ENCODE assay signal across 8 mouse cellular contexts in the genomic region with DNA sequence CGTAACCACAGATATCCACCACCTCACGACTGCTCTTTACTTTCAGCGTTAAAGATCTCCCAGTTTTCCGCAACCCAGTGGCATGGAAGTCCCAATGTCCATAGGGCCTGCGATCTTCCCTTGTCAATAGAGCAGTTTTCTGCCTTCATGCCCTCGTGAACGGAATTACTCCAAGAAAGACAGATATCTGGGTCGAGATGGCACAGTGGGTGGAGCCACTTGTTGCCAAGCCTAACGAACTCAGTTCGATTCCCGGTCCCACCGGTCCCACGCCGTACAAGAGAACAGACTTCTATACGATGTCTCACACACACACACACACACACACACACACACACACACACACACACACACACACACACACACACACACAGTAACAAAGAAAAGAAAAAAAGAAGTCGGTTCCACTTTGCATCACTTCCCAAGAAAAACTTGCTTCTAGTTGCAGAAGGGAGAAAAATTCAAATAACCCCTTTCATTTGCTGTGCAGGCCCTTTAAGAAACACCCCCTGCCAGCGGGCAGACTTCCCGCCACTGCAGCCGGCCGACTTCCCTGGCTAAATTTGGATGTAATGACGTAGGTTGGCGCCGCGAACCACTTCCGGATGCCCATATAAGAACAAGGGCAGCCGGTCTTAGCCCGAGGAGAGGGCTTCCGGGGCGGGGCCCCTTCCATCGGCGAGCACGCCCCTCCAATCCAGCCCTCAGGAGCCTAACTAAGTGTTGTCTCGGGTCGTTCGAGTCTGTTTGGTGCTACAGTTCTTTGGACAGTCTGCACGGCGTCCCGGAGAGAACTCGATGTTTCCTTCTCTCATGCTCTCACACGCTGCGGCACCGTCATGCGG. TPM values are rescaled to one million over a fixed set of nuclear protein-coding genes. Genes with fewer than 3 reads are reported as not detected.
DNase-seq lines count a peak whose midpoint lies in the region; ATAC-seq and TF ChIP-seq lines count a peak whose summit lies in the region.

No protein-coding gene starts in this region.

- H3K9me3 ChIP-seq in E14TG2a.4 (ENCODE audit: low read length) = no peaks in the 10 kb centered on the region
- H3K9me3 ChIP-seq in forebrain, embryonic 12.5 days = no peaks in the 10 kb centered on the region
- H3K9me3 ChIP-seq in neural tube, embryonic 15.5 days (replicated peaks) = no peaks in the 10 kb centered on the region

- peaks cover 49% of the 10 kb centered on the region for H3K4me1 ChIP-seq in E14TG2a.4 (replicated peaks; ENCODE audit: low read depth, low read length)
- H3K4me1 ChIP-seq in forebrain, embryonic 12.5 days = peaks cover 51% of the 10 kb centered on the region
- peaks cover 55% of the 10 kb centered on the region for H3K4me1 ChIP-seq in neural tube, embryonic 15.5 days

- H3K36me3 ChIP-seq in E14TG2a.4 (ENCODE audit: insufficient read depth, low read length) = peaks cover 43% of the 10 kb centered on the region
- peaks cover 7% of the 10 kb centered on the region for H3K36me3 ChIP-seq in forebrain, embryonic 12.5 days (replicated peaks)
- H3K36me3 ChIP-seq in neural tube, embryonic 15.5 days = peaks cover 3% of the 10 kb centered on the region; the same call in 1 of the 2 replicates

- no peak for TF ChIP-seq CTCF in E14TG2a.4 (conservative IDR thresholded peaks at IDR 0.05; ENCODE audit: low read length)

- H3K27me3 ChIP-seq in E14TG2a.4 (ENCODE audit: insufficient read depth, low read length) = no peaks in the 10 kb centered on the region
- H3K27me3 ChIP-seq in forebrain, embryonic 12.5 days = no peaks in the 10 kb centered on the region
- no peaks in the 10 kb centered on the region for H3K27me3 ChIP-seq in neural tube, embryonic 15.5 days (replicated peaks)

- H3K9ac ChIP-seq in forebrain, embryonic 12.5 days = peak overlapping the region; percentile 78
- H3K9ac ChIP-seq in neural tube, embryonic 15.5 days (replicated peaks) = peak overlapping the region; percentile 81

- 3% methylated on average over 43 of the region's 43 CpGs for WGBS in forebrain, embryonic 12.5 days
- WGBS in neural tube, embryonic 15.5 days = 3% methylated on average over 43 of the region's 43 CpGs

- peak; percentile 86 for ATAC-seq in forebrain, embryonic 12.5 days (ENCODE audit: low FRiP score)
- ATAC-seq in neural tube, embryonic 15.5 days (ENCODE audit: low FRiP score) = peak; percentile 80

- peak; percentile 97 for DNase-seq in c-Kit-positive CD71-positive TER-119-positive erythroid progenitor cells, embryonic 14.5 days (ENCODE audit: low spot score)
- peak; percentile 99 for DNase-seq in heart, postnatal 10 days
- peak; percentile 97 for DNase-seq in layer of hippocampus, adult 11-12 months (ENCODE audit: low spot score)
- DNase-seq in lung, adult 18-20 months = peak; percentile 98
- peak; percentile 95 for DNase-seq in testis, postnatal 14 days (ENCODE audit: low spot score)

- intact Hi-C loops in heart, postnatal 10 days (cut with DNase I) = loop anchor here (5.0 kb wide), 2 partner anchors 314 to 461 kb away; a partner anchor contains a TSS

- peak overlapping the region; percentile 95 for H3K27ac ChIP-seq in forebrain, embryonic 12.5 days
- peak overlapping the region; percentile 91 for H3K27ac ChIP-seq in neural tube, embryonic 15.5 days (replicated peaks)

- peak overlapping the region; percentile 82 for H3K4me2 ChIP-seq in forebrain, embryonic 12.5 days
- peak overlapping the region; percentile 73 for H3K4me2 ChIP-seq in neural tube, embryonic 15.5 days

- peak overlapping the region; percentile 99 for H3K4me3 ChIP-seq in E14TG2a.4 (replicated peaks; ENCODE audit: low read length)
- H3K4me3 ChIP-seq in forebrain, embryonic 12.5 days (replicated peaks) = peak overlapping the region; percentile 53
- peak overlapping the region; percentile 66 for H3K4me3 ChIP-seq in neural tube, embryonic 15.5 days (replicated peaks)

RNA-seq across cellular contexts. Expression of a gene that starts 1.1 kb away (rescaled TPM):
- polyA plus RNA-seq in forebrain, embryonic 12.5 days (2016; fragmentation: Nextera tagmentation; extraction: Ambion mirVana) = 53.7 and 62.2 TPM in 2 replicates
- total RNA-seq in heart, postnatal 10 days (2021) = 10 to 100 TPM; 30.8 to 31.4 TPM
- 20.3 and 33.1 TPM in 2 replicates for polyA plus RNA-seq in neural tube, embryonic 15.5 days (2015; fragmentation: Nextera tagmentation; extraction: Ambion mirVana)

RNA-seq across cellular contexts. Expression of a gene that starts 22.4 kb away (rescaled TPM):
- 55.4 and 59.6 TPM in 2 replicates for polyA plus RNA-seq in forebrain, embryonic 12.5 days (2016; fragmentation: Nextera tagmentation; extraction: Ambion mirVana)
- total RNA-seq in heart, postnatal 10 days (2021) = 10 to 100 TPM; 40.3 to 40.6 TPM
- polyA plus RNA-seq in neural tube, embryonic 15.5 days (2015; fragmentation: Nextera tagmentation; extraction: Ambion mirVana) = 66.7 and 75.1 TPM in 2 replicates

RNA-seq across cellular contexts. Expression of a gene that starts 24.0 kb away (rescaled TPM):
- 22.8 and 26.6 TPM in 2 replicates for polyA plus RNA-seq in forebrain, embryonic 12.5 days (2016; fragmentation: Nextera tagmentation; extraction: Ambion mirVana)
- total RNA-seq in heart, postnatal 10 days (2021) = 10 to 100 TPM; 50.2 TPM
- 12.3 and 14.1 TPM in 2 replicates for polyA plus RNA-seq in neural tube, embryonic 15.5 days (2015; fragmentation: Nextera tagmentation; extraction: Ambion mirVana)

RNA-seq across cellular contexts. Expression of a gene that starts 37.6 kb away (rescaled TPM):
- 3.1 and 3.9 TPM in 2 replicates for polyA plus RNA-seq in forebrain, embryonic 12.5 days (2016; fragmentation: Nextera tagmentation; extraction: Ambion mirVana)
- 1 to 10 TPM; 8.4 to 9.1 TPM for total RNA-seq in heart, postnatal 10 days (2021)
- 3.1 and 6.1 TPM in 2 replicates for polyA plus RNA-seq in neural tube, embryonic 15.5 days (2015; fragmentation: Nextera tagmentation; extraction: Ambion mirVana)

RNA-seq across cellular contexts. Expression of a gene that starts 59.1 kb away (rescaled TPM):
- 2.2 and 3.5 TPM in 2 replicates for polyA plus RNA-seq in forebrain, embryonic 12.5 days (2016; fragmentation: Nextera tagmentation; extraction: Ambion mirVana)
- under 1 TPM; 0.50 to 0.89 TPM for total RNA-seq in heart, postnatal 10 days (2021)
- 1.4 and 1.8 TPM in 2 replicates for polyA plus RNA-seq in neural tube, embryonic 15.5 days (2015; fragmentation: Nextera tagmentation; extraction: Ambion mirVana)

Comparison
In these comparisons a context has a peak if more than half of its experiments do, and no peak if none do; other contexts are left out.
1. Peak in every context shown above with its lines: DNase-seq, ATAC-seq, H3K4me3 ChIP-seq and H3K27ac ChIP-seq.